Mouse (Mus musculus): ENCODE measurements around the gene Clec10a. TPM values are rescaled to one million over a fixed set of nuclear protein-coding genes. Genes with fewer than 3 reads are reported as not detected.

The Clec10a gene
- total RNA-seq, 2 experiments from 2014 or later, result 3.1 to 3.5 TPM

GRCm38 (mm10) chr11:70218039-70218438 is 62.0 kb downstream of the Clec10a start:
- DNase-seq, result no peak

GRCm38 (mm10) chr11:70218741-70219470 is 62.9 kb downstream of the Clec10a start:
- no peak for DNase-seq

- DNase-seq, result no peak
These were observed 63.9 kb downstream of the Clec10a start for GRCm38 (mm10) chr11:70219873-70220272.

- DNase-seq, result no peak
These were observed 64.3 kb downstream of the Clec10a start for GRCm38 (mm10) chr11:70220323-70220722.

Other genes starting within 250 kb of the Clec10a start
- gene Gps2, start 242.3 kb upstream of the Clec10a start, total RNA-seq (2021), result 10 to 100 TPM; 26.2 to 27.5 TPM
- gene Eif5a, start 234.2 kb upstream of the Clec10a start, total RNA-seq (2021), result 100 to 1,000 TPM; 415 to 425 TPM
- 10 to 100 TPM; 14.6 to 23.1 TPM for gene Ybx2, start 220.4 kb upstream of the Clec10a start, total RNA-seq (2021)
- gene Slc2a4, start 208.0 kb upstream of the Clec10a start, total RNA-seq (2021), result 100 to 1,000 TPM; 402 to 439 TPM
- gene Cldn7, start 191.4 kb upstream of the Clec10a start, total RNA-seq (2021), result 1 to 10 TPM in 1 of 2 experiments, not detected in 1; 1.3 TPM
- 100 to 1,000 TPM; 130 to 144 TPM for gene Ctdnep1, start 175.0 kb upstream of the Clec10a start, total RNA-seq (2021)
- gene Elp5, start 173.7 kb upstream of the Clec10a start, total RNA-seq (2021), result 10 to 100 TPM; 46.2 to 53.1 TPM
- gene Gabarap, start 165.1 kb upstream of the Clec10a start, total RNA-seq (2021), result 100 to 1,000 TPM; 285 to 320 TPM
- 10 to 100 TPM; 18.4 to 19.7 TPM for gene Phf23, start 160.4 kb upstream of the Clec10a start, total RNA-seq (2021)
- gene Dvl2, start 155.6 kb upstream of the Clec10a start, total RNA-seq (2021), result 1 to 10 TPM; 3.4 to 4.8 TPM
- gene Acadvl, start 140.8 kb upstream of the Clec10a start, total RNA-seq (2021), result 1,000 to 10,000 TPM; 1,326 to 1,372 TPM
- gene Dlg4, start 139.3 kb upstream of the Clec10a start, total RNA-seq (2021), result 1 to 10 TPM; 5.9 to 6.8 TPM
- gene Asgr1, start 102.1 kb upstream of the Clec10a start, total RNA-seq (2021), result not detected
- gene Asgr2, start 63.6 kb upstream of the Clec10a start, total RNA-seq (2021), result under 1 TPM in 1 of 2 experiments, not detected in 1; 0.21 TPM
- 1 to 10 TPM; 3.5 to 5.1 TPM for gene Mgl2, start 25.9 kb upstream of the Clec10a start, total RNA-seq (2021)
- gene Slc16a11, start 56.6 kb downstream of the Clec10a start, total RNA-seq (2021), result 1 to 10 TPM in 1 of 2 experiments, under 1 TPM in 1; 0.65 to 2.2 TPM
- 1 to 10 TPM; 2.1 to 2.9 TPM for gene Slc16a13, start 64.9 kb downstream of the Clec10a start, total RNA-seq (2021)
- 10 to 100 TPM in 1 of 2 experiments, 1 to 10 TPM in 1; 5.5 to 15.5 TPM for gene Bcl6b, start 73.6 kb downstream of the Clec10a start, total RNA-seq (2021)
- 10 to 100 TPM; 29.1 to 30.6 TPM for gene 0610010K14Rik, start 81.7 kb downstream of the Clec10a start, total RNA-seq (2021)
- 1 to 10 TPM; 2.7 TPM for gene Gm21988, start 83.6 kb downstream of the Clec10a start, total RNA-seq (2021)
- gene Rnasek, start 83.6 kb downstream of the Clec10a start, total RNA-seq (2021), result 100 to 1,000 TPM in 1 of 2 experiments, 10 to 100 TPM in 1; 97.8 to 102 TPM
- 1 to 10 TPM; 1.6 to 1.9 TPM for gene Alox12, start 99.2 kb downstream of the Clec10a start, total RNA-seq (2021)
- gene Alox12e, start 166.4 kb downstream of the Clec10a start, total RNA-seq (2021), result not detected
- gene Alox15, start 195.8 kb downstream of the Clec10a start, total RNA-seq (2021), result 1 to 10 TPM; 4.0 to 7.2 TPM

All from heart, adult 18-20 months (tissue).